Mouse (Mus musculus): ENCODE measurements around the gene Erc2. TPM values are rescaled to one million over a fixed set of nuclear protein-coding genes. Genes with fewer than 3 reads are reported as not detected.

The Erc2 gene
- total RNA-seq, 2 experiments from 2014 or later, result not detected

- no peak for ATAC-seq (replicated peaks; ENCODE audit: low FRiP score, poor library complexity, severe bottlenecking)
Measured at GRCm38 (mm10) chr14:27758230-27758629, 136.0 kb downstream of the Erc2 start.

DNA sequence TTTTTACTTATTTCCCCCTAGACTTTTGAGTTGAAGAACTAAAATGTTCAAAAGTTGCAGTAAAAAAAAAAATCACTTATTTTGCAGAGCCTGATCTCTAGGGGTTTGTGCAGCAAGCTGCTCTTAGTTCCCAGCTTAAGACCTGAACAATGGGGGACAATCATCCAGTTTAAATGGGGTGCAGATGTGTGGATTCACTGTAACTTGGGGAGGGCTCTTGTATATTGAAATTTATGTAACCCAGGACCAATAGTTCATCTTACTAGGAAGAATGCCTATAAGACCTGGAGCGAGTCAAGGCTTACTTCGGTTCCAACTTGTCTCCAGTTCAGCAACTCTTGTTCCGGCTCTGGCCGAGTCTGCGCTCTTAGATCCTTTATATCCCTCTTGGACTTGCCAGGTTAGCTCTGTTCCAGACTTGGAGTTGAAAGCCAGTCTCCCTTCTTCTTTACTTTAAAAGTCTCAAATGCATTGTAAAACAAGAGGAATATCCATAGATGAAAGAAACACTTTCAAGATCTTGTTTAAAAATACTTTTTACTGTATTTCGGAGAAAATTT is 136.9 kb downstream of the Erc2 start:
- ATAC-seq (replicated peaks; ENCODE audit: low FRiP score, poor library complexity, severe bottlenecking), result no peak

DNA sequence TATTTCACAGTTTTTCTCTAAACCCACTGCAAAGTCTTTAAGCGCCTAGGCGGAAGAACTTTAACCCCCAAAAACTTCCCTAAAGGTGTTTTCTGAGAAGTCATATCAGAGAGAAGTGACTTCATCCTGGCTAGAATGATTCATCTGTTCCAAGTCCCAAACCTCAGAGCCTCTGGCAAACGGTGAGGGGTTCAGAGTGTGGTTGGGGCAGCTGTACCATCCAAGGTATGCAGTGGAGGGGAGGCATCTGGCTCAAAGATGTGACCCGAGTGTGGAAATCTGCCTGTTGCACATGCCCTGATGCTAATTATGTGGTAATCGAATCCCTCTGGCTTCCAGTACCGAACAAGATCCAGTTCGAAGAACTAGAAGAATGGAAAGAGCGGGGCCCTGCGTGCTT is 137.8 kb downstream of the Erc2 start:
- ATAC-seq (replicated peaks; ENCODE audit: low FRiP score, poor library complexity, severe bottlenecking), result no peak

GRCm38 (mm10) chr14:27775367-27775766 is 153.1 kb downstream of the Erc2 start:
- ATAC-seq (replicated peaks; ENCODE audit: low FRiP score, poor library complexity, severe bottlenecking), result no peak

- no peak for ATAC-seq (replicated peaks; ENCODE audit: low FRiP score, poor library complexity, severe bottlenecking)
Measured at GRCm38 (mm10) chr14:27778503-27778902, 156.3 kb downstream of the Erc2 start.

- ATAC-seq (replicated peaks; ENCODE audit: low FRiP score, poor library complexity, severe bottlenecking), result no peak
Measured at GRCm38 (mm10) chr14:27778982-27779701, 156.9 kb downstream of the Erc2 start.

GRCm38 (mm10) chr14:27781221-27781620 is 159.0 kb downstream of the Erc2 start:
- no peak for ATAC-seq (replicated peaks; ENCODE audit: low FRiP score, poor library complexity, severe bottlenecking)

DNA sequence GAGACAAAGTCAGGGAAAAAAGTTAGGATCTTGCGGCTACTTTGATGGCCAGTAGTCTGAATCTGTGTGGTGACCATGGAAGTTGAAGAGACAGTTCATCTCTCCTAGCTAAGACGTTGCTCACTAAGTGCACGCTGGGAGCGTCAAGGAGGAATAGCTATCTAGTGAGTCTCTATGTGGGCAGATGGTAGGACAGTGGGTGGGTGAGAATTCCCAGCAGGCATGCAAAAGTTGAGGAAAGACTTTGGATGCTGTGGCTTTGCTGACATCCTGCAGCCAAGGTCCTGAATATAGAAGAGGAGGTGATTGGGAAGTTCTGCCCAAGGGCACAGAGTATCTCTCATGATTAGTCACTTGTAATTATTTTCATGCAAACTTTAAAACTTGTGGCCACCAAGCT is 162.6 kb downstream of the Erc2 start:
- ATAC-seq (replicated peaks; ENCODE audit: low FRiP score, poor library complexity, severe bottlenecking), result no peak

DNA sequence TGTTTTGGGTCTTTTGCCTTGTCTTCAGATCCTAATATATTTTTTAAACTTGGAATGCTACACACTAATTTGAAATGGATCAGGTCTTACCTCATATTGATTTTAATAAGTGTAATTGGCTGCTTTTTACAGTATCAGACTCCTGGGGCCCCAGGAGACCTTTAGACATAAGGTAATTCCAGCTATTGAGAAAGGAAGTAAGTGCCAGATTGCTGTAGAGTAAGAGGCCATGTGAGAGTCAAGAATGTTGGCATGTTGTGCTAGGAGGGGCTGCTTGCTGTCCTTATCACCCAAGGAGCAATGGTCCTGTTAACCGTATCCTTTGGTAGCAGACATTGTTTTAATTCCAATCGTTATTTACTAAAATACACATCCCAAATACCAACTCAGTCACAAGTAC is 163.3 kb downstream of the Erc2 start:
- ATAC-seq (replicated peaks; ENCODE audit: low FRiP score, poor library complexity, severe bottlenecking), result no peak

GRCm38 (mm10) chr14:27789066-27789898 is 167.1 kb downstream of the Erc2 start:
- no peak for ATAC-seq (replicated peaks; ENCODE audit: low FRiP score, poor library complexity, severe bottlenecking)

DNA sequence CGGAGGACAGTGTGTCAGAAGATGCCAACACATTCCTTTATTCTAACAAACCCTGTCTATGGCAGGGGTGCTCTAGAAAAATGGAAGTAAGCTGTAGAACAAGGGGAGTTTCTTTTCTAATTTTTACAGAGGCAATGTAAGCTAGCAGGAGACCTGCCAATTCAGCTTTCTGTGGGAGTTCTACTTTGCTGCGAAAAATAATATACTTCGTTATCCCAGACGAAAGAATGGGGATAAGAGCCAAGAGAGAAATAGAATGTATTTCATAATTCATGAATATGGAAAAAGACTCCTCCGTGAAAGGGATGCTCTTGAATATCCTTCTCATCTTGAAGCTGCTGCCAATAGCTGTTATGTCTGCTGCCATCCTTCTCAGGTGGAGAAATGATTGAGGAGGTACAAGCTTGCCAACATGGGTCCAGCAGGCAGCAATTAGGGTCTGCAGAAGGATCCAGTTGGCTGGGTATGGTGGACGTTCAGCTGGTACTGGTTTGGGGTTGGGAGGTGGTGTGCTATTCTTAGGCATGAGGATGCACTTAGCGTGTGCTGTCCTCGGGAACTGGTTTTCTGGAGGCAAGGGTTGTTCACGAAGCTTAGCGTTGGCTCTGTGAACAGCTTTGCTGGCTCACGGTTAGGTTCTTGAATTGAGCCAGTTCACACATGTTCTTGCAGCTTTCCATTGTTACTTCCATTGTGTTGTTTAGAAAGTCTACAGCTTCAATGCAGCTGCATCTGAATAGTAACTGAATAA is 176.1 kb downstream of the Erc2 start:
- no peak for ATAC-seq (replicated peaks; ENCODE audit: low FRiP score, poor library complexity, severe bottlenecking)

DNA sequence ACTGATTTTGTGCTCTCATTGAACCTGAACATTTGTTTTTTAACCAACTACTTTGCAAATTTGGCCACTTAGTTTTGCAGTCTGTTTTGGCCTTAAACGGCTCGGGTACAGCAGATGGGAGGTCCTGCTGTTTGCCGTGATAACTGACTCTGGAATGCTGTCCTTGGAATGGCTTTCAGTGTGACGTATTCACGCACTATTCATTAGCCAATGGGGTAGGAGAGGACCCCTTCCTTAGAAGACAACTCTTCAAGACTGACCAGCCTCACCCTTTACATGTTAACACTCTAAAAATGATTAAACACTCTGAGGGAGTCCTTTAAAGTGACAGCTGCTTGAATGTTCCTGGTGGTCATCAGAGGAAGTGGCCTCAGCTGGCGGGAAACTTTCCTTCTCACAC is 178.5 kb downstream of the Erc2 start:
- ATAC-seq (replicated peaks; ENCODE audit: low FRiP score, poor library complexity, severe bottlenecking), result no peak

GRCm38 (mm10) chr14:27803961-27804360 is 181.7 kb downstream of the Erc2 start:
- no peak for ATAC-seq (replicated peaks; ENCODE audit: low FRiP score, poor library complexity, severe bottlenecking)

GRCm38 (mm10) chr14:27805064-27805463 is 182.8 kb downstream of the Erc2 start:
- ATAC-seq (replicated peaks; ENCODE audit: low FRiP score, poor library complexity, severe bottlenecking), result no peak

GRCm38 (mm10) chr14:27808080-27808479 is 185.9 kb downstream of the Erc2 start:
- ATAC-seq (replicated peaks; ENCODE audit: low FRiP score, poor library complexity, severe bottlenecking), result no peak

- ATAC-seq (replicated peaks; ENCODE audit: low FRiP score, poor library complexity, severe bottlenecking), result no peak
Measured at GRCm38 (mm10) chr14:27808523-27809114, 186.4 kb downstream of the Erc2 start.

DNA sequence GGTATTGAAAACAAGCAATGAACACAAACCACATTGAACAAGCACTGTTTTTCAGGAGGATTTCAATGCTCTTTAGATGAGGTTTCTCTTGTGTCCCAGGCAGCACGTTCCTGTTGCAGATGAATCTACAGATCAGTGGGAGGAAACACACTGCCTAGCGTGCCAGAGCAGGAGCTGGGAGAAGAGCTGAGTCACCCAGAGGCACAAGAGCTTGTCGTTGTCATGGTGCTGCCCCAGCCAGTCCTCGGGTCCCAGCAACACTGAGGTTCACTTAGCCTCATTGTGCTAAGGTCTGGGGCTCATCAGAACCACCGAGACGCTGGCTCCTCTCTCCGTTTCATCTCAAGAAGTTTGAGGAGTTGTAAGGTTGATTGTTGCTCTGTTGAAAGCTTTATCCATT is 188.6 kb downstream of the Erc2 start:
- no peak for ATAC-seq (replicated peaks; ENCODE audit: low FRiP score, poor library complexity, severe bottlenecking)

DNA sequence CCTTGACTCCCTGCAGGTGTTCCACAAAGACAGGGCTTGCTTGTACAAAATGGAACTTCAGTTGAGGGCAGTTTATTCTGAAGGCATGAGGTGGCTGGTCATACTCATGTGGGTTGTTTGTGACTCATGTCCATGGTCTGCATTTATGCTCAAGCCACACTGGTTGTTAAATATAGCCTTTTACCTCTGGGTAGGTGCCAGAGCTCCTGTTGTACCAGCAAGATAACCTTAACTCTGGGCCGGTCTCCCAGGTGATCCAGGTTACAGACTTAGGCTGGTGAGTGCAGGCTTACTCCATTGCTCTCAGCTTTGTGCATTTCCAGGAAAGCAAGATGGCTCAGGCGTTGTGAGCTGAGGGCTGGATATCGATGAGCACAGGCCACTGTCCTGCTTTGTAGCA is 189.4 kb downstream of the Erc2 start:
- ATAC-seq (replicated peaks; ENCODE audit: low FRiP score, poor library complexity, severe bottlenecking), result no peak

DNA sequence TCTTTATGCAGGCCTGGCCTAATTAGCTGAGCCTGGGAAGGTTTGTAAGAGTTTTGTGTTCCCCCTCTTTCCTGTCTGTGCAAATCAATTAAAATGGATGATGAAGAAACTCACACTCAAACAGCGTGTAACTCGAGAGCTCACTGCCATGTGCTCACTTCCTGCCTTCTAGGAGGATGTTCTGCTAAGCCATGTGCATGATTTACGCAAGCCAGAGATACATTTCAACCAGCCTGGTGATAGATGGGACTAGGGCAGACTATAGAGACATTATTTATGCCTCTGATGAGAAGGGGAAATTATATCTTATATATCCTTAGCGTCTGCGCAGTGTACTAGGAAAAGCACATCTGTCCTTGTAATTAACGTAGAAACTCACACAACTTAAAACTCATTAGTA is 193.5 kb downstream of the Erc2 start:
- no peak for ATAC-seq (replicated peaks; ENCODE audit: low FRiP score, poor library complexity, severe bottlenecking)

DNA sequence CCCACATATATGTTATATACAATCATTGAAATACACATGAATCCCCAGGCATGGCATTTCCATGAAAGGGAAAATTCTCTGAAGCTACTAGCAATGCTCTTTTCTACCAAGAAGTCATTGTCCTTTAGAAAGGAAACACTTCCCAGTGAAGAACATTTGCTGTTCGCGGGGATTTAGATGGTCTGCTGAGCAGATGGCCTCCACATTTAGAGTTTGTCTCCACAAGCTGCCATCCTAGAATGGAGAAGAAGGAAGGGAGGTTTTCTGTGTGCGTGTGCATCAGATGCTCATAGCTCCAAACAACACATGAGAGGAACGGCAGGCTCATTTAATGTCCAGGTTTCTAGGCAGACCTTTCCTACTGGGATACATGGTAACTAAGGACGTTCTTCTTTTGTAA is 196.8 kb downstream of the Erc2 start:
- ATAC-seq (replicated peaks; ENCODE audit: low FRiP score, poor library complexity, severe bottlenecking), result no peak
